Mouse (Mus musculus): ENCODE measurements around the gene Iffo1.

DNA sequence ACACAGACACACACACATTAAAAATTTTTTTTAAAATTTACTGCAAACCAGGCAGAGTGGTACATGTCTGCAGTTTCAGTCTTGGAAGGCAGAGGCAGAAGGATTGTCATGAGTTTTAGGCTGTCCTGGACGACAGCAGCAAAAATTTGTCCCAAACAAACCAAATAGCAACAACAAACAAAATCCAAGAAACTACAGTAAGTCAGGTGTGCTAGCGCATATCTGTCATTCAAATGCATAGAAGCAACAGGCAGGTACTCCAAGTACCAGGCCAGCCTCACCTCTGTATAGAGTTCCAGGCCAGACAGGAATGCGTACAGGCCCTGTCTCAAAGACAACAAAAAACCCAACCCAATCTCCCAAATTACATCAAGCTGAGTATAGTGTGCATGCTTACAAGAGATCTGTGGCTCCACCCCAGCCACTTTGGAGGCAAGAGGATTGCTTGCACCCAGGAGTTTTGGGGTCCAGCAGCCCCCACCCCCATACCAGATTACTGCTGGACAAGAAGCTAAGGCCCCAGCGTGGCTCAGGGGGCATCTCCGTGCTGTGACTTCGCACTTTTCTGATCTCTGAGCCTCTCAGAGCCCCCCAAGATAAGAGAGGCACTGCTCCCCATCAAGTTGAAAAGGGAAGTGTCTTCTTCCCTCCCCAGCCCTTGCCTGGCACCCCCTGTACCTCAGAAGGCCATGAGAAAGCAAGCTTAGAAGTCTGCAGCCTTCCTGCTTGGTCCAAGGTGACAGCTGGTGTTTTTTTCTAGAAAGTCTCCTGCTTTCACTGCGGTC, 14.9 kb downstream of the Iffo1 start:
- TF ChIP-seq CTCF (IDR thresholded peaks at IDR 0.05; ENCODE audit: control insufficient read depth, insufficient read depth, insufficient replicate concordance, low read depth, low read length) (no peak), POLR2A (IDR thresholded peaks at IDR 0.05; ENCODE audit: control insufficient read depth, low read depth, low read length) (no peak)

Data from testis, adult 2 months (tissue).